Mouse (Mus musculus) large intestine, adult 2 months (tissue): ENCODE measurements around the gene Hoxa6. TPM values are rescaled to one million over a fixed set of nuclear protein-coding genes. Genes with fewer than 3 reads are reported as not detected.

Experiments
- DNase-seq: peaks from one replicate; pipeline ENCODE4 v3.0.0-alpha.2; 2012; ENCODE audit warnings: low read depth, low spot score
- WGBS: fragments of 180-500 bp; shearing (Covaris S2); methylation state at CpG from one replicate; pipeline ENCODE4 v1.1.7; 2018; 5-methylcytosine and 5-hydroxymethylcytosine counted together
- polyA plus RNA-seq: library from polyadenylated mRNA; depleted of rRNA; stranded (reverse); fragments of >200 nt; gene quantifications from 2 replicates; pipeline ENCODE4 v1.2.3, GENCODE M21; 2012; rRNA removed

Hoxa6 gene
- polyA plus RNA-seq = 0.16 and 0.41 TPM in 2 replicates

- no peak for DNase-seq
- 11% methylated on average over 47 of the region's 47 CpGs for WGBS
Measured at GRCm38 (mm10) chr6:52208072-52208867, at the start of gene Hoxa6. Gene Hoxa6, minus strand, starts transcription at chr6:52208722.

- no peak for DNase-seq
- WGBS = 1% methylated on average over 6 of the region's 6 CpGs
Measured at GRCm38 (mm10) chr6:52256956-52257355, 48.4 kb upstream of the Hoxa6 start.

GRCm38 (mm10) chr6:52253511-52254500, 45.3 kb upstream of the Hoxa6 start:
- WGBS = 6% methylated on average over 59 of the region's 59 CpGs
- no peak for DNase-seq

DNA sequence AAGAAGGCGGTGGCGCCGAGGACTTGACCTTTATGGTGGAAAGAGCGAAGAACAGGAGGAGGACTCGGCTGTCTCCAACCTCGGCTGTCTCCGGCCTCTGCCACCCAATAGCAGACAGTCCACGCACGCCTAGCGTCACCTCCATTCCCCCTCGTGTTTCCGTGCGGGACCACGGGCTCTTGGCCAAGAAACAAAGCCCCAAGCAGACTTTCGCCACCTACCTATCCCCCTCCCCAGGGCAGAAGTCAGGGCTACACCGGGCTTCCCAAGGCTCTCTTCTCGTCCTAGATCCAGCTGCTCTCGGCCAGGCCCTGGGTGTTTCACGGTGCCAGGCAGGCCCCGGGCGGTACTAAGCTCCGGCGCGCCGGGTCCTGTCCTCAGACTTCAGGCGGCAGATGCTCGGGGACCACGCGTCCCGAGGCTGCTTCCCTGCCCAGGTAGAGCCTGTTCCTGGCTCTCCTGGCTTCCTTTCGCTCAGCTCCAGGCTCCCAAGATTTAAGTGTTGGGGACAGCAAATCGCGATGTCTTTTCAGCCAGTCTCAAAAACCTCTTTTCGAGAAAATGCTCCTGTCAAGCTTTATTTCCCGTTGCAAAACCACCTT, 44.4 kb upstream of the Hoxa6 start:
- DNase-seq = no peak
- WGBS = 15% methylated on average over 35 of the region's 35 CpGs

- WGBS = 21% methylated on average over 24 of the region's 24 CpGs
- DNase-seq = no peak
Measured at GRCm38 (mm10) chr6:52252016-52252774, 43.7 kb upstream of the Hoxa6 start.

- no peak for DNase-seq
- 14% methylated on average over 7 of the region's 7 CpGs for WGBS
Measured at GRCm38 (mm10) chr6:52251177-52251879, 42.8 kb upstream of the Hoxa6 start.

- 27% methylated on average over 4 of the region's 4 CpGs for WGBS
- DNase-seq = no peak
Measured at GRCm38 (mm10) chr6:52249826-52250225, 41.3 kb upstream of the Hoxa6 start.

DNA sequence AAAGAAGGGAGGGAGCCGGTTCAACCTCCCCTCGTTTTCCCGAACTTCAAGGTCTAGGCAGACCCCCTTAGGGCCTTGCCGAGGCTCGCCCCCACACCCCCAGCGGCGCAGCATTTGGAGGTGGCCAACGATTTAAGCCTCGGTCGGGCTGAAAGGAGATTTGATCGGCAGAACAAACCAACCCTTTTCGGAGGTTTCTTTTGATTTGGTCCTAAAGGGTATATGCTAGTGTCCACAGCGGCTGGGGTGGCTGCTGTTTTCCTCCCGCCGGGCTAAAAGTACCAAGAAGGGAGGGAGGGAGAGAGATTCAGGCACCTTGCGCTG, 40.9 kb upstream of the Hoxa6 start:
- WGBS = 11% methylated on average over 16 of the region's 16 CpGs
- no peak for DNase-seq

- no peak for DNase-seq
Measured at GRCm38 (mm10) chr6:52248638-52249414, 40.3 kb upstream of the Hoxa6 start.

DNA sequence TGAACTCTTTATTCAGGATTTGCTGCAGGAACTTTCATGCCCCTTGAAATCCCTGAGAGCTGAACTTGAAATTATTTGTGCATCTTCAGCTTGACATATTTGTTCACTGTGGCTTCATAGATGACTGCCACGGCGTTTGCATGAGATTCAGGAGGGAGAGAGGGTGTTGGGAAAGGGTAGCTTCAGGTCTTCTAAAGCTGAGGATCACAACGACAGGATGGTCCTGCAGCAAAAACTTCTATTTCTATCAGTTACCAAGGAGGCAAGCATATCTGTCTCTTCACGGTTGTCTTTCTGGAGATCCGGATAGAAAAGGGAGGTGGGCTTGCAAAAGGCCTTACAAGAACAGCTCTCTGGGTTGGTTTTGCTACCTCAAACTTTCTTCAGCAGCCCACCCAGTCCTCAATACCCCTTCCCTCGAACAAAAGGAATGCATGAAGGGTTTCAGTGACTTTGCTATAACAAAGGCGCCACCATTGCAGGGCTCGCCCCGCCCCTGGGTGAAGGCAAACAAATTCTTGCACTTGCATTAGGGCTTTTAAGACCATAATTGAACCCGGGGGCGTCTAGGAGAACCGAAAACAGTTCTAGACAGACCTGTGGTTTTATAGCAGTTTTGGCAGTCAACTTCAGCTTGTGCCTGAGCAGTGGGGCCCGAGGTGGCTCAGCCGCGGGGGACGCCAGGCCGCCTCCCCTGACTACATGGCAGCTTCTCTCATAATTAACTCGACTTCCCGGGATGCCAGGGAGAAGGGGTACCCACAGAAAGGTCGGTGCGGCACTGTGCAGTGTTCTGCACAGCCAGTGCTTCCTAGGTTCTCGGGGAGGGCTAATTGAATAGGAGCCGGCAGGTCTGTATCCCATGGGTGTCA, 39.5 kb upstream of the Hoxa6 start:
- DNase-seq = no peak
- WGBS = 6% methylated on average over 23 of the region's 23 CpGs

More at GRCm38 (mm10) chr6:52248638-52249414, 40.3 kb upstream of the Hoxa6 start:
- WGBS = 9% methylated on average over 27 of the region's 27 CpGs

DNA sequence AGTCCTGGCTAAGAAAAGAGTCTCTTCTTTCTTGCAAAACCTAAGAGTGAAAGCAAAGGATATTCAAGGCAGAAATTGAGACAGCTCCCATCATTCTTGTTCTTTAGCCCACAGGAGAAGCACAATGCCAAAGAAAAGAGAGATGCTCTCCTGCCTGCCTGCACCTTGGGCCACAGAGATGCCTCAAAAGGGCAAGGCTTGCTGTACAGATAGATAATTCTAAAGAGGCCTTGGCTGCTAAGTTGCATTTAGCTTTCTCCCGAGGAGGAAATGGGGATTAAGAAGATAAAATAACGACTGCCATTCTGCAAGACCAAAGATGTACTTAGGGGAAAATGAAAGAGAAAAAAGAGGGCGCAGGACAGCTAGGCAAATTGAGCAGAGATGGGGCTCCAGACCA, 38.4 kb upstream of the Hoxa6 start:
- DNase-seq = no peak
- 16% methylated on average over 3 of the region's 3 CpGs for WGBS

GRCm38 (mm10) chr6:52246403-52246803, 37.9 kb upstream of the Hoxa6 start:
- no peak for DNase-seq
- 2% methylated on average over 26 of the region's 26 CpGs for WGBS

- DNase-seq = no peak
- 3% methylated on average over 20 of the region's 20 CpGs for WGBS
Measured at GRCm38 (mm10) chr6:52245757-52246142, 37.2 kb upstream of the Hoxa6 start, which contains the start of gene Hoxa11. Gene Hoxa11, minus strand, starts transcription at chr6:52245810.

DNA sequence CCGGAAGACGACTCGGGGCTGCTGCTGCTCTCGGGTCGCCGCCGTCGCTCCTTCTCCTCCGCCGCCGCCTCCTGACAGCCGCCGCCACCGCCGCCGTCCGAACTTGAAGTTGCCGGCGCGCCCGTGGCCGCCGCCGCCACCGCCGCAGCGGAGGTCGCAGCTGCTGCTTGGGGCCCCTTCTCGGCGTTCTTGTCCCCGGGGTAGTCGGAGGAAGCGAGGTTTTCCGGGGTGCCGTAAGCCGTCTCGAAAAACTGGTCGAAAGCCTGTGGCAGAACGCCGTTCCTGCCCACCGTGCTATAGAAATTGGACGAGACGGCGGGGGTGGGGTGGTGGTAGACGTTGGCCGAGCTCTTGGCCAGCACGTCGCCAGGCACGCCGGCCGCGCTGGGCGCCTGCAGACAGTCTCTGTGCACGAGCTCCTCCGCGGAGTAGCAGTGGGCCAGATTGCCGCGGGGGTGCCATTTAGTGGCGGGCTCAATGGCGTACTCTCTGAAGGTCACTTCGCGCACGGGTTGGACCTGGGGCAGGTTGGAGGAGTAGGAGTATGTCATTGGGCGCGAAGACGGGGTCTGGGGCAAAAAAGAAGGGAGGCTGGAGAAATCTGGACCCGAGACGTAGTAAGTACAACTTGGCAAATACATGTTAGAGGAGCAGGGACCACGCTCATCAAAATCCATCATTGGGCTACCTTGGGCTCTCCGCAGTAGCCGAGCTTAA, 36.7 kb upstream of the Hoxa6 start:
- DNase-seq = no peak

DNA sequence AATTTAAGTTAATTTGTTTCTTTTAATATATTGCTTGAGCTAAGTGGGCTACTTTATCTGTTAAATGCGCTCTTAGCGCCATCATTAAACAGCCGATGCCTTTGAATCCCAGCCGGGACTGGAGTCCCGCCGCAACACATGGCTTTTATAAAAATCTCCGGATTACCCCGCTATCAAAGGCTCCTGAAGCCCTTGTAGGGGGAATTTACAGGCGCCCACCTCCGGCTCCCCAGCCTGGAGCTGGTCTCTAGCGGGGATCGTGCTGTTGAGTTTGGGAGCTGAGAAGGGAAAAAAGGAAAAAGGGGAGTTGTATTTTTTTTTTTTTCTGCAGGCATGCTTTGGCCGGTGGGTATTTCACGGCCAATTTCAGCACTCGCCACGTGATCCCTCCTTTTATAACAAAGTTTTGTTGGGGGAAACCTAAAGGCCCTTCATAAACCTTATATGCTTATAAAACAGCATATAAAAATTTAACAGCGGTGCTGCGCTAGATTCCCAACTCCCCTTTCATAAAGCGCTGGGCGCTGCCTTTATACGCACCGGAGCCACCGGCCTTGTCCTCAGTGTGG, 36.0 kb upstream of the Hoxa6 start:
- WGBS = 7% methylated on average over 23 of the region's 23 CpGs
- no peak for DNase-seq

More for the DNA sequence above, 36.7 kb upstream of the Hoxa6 start:
- 1% methylated on average over 71 of the region's 71 CpGs for WGBS

DNA sequence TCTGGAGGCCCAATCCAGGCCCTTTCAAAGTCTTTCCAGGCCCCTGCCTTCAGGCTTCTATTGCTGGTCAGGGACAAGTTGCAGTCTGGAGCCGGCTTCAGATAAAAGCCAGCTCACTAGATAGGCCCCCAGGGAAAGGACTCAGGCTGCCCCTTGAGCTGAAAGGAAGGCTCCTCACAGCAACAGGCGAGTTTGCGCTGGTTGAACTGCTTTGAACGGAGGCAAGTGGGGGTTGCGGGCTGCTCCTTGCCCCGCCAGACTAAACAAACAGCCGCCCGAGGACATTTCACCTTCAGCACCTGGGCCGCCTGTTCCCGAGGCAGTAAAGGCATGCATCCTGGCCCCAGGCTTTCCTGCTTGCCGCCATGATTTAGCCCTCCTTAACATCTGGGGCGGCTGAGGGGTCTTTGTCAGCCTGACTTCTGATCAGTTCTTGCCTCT, 35.2 kb upstream of the Hoxa6 start:
- 12% methylated on average over 12 of the region's 12 CpGs for WGBS
- no peak for DNase-seq
